Mouse (Mus musculus): ENCODE measurements around the gene Gbp9. TPM values are rescaled to one million over a fixed set of nuclear protein-coding genes. Genes with fewer than 3 reads are reported as not detected.
"Not testable (repeated sequence)": the region's sequence is repeated elsewhere in the genome, so short reads cannot be mapped to it uniquely, and the experiment has no call there.

Gene Gbp9
- total RNA-seq (2021) (1 to 10 TPM; 7.4 to 9.4 TPM), polyA plus RNA-seq (2012; rRNA removed) (5.6 and 11.3 TPM in 2 replicates)
- long read RNA-seq, full-length matches to known transcripts: 9 of 14 reads
- long read RNA-seq, partial matches to known transcripts: 1 of 14 reads
- long read RNA-seq, other reads (novel, unspliced or antisense): 4 of 14 reads

GRCm38 (mm10) chr5:105139409-105140088 lies at the start of gene Gbp9, which contains the start of the genes Gbp8 and Gbp4:
Gene Gbp9, minus strand, starts transcription at chr5:105139539.
Gene Gbp8, minus strand, starts transcription at chr5:105139540.
Gene Gbp4, minus strand, starts transcription at chr5:105139586.
- peak within 1 kb of the TSS; percentile 51 for H3K9ac ChIP-seq (ENCODE audit: low read depth, low read length)
- H3K79me2 ChIP-seq (replicated peaks; ENCODE audit: control insufficient read depth, insufficient read depth, low read length); H3K27me3 ChIP-seq (ENCODE audit: control insufficient read depth, insufficient read depth, low read length); H3K36me3 ChIP-seq (ENCODE audit: control insufficient read depth, insufficient read depth, low read length); H3K4me1 ChIP-seq (ENCODE audit: control insufficient read depth, insufficient read depth, low read length): not testable (repeated sequence)
- DNase-seq: peak; percentile 52 to 59
- peak within 1 kb of the TSS; percentile 80 for H3K27ac ChIP-seq
- TF ChIP-seq POLR2A (IDR thresholded peaks at IDR 0.05; ENCODE audit: insufficient read depth, low read depth, low read length): peak; percentile 59; the same call in 1 of the 2 replicates
- intact Hi-C loops (cut with DNase I): loop anchor here (2.0 to 5.0 kb wide), 2 partner anchors 29 to 152 kb away; no protein-coding TSS in a partner anchor
- 8% methylated on average over 2 of the region's 2 CpGs for WGBS
- H3K4me3 ChIP-seq: peak within 1 kb of the TSS; percentile 47

DNA sequence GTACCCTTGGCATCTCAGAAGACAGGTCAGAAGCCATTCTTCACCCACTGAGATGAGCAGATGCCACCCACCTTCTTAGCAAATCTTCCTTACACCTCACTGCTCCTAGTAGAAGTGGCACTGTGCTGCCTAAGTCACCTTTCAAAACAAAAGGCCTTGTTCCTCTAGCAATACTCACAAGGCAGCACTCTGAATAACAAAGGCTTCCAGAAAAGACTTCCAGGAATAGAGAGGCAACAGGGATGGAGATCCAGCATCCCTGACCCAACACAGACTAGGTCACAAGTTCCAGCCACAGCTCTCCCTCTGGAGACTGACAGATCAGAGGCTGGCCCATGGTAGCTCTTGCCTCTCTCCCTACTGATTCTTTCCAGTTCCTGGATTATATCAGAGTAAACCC lies 42.1 kb upstream of the Gbp9 start:
- Histone ChIP-seq H3K4me1 (ENCODE audit: control insufficient read depth, insufficient read depth, low read length) (no peaks in the 10 kb centered on the region), H3K27ac (no peak overlapping the region), H3K27me3 (ENCODE audit: control insufficient read depth, insufficient read depth, low read length) (no peaks in the 10 kb centered on the region), H3K79me2 (replicated peaks; ENCODE audit: control insufficient read depth, insufficient read depth, low read length) (no peaks in the 10 kb centered on the region), H3K9ac (ENCODE audit: low read depth, low read length) (no peak overlapping the region), H3K4me3 (no peak overlapping the region), H3K36me3 (ENCODE audit: control insufficient read depth, insufficient read depth, low read length) (no peaks in the 10 kb centered on the region)
- TF ChIP-seq POLR2A (IDR thresholded peaks at IDR 0.05; ENCODE audit: insufficient read depth, low read depth, low read length) (no peak), EP300 (IDR thresholded peaks at IDR 0.05; ENCODE audit: insufficient read depth, low read depth, low read length) (no peak), CTCF (IDR thresholded peaks at IDR 0.05) (no peak)
- DNase-seq: no peak
- intact Hi-C loops (cut with DNase I): no loop called here

DNA sequence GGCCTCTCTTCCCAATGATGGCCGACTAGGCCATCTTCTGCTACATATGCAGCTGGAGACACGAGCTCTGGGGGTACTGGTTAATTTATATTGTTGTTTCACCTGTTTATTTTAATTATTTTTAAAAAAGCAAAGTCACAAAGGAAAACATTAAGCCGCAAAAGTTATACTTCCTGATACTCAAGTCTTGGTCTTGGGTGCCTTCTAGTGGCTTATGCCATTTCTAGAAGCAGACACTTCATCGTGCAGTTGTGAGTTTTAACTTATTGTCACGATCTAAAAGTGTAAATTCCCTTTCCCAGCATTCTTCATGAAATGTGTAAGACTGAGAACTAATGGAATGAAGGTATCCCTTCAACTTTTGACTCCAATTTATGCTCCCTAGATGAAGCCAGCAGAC lies 17.2 kb upstream of the Gbp9 start:
- Histone ChIP-seq H3K4me1 (ENCODE audit: control insufficient read depth, insufficient read depth, low read length) (no peaks in the 10 kb centered on the region), H3K4me3 (no peak overlapping the region), H3K36me3 (ENCODE audit: control insufficient read depth, insufficient read depth, low read length) (no peaks in the 10 kb centered on the region), H3K9ac (ENCODE audit: low read depth, low read length) (no peak overlapping the region), H3K27me3 (ENCODE audit: control insufficient read depth, insufficient read depth, low read length) (no peaks in the 10 kb centered on the region), H3K27ac (no peak overlapping the region), H3K79me2 (replicated peaks; ENCODE audit: control insufficient read depth, insufficient read depth, low read length) (no peaks in the 10 kb centered on the region)
- no peak for DNase-seq
- TF ChIP-seq POLR2A (IDR thresholded peaks at IDR 0.05; ENCODE audit: insufficient read depth, low read depth, low read length) (no peak), CTCF (IDR thresholded peaks at IDR 0.05) (peak; percentile 60)
- 81% methylated on average over 5 of the region's 5 CpGs for WGBS
- intact Hi-C loops (cut with DNase I): no loop called here

DNA sequence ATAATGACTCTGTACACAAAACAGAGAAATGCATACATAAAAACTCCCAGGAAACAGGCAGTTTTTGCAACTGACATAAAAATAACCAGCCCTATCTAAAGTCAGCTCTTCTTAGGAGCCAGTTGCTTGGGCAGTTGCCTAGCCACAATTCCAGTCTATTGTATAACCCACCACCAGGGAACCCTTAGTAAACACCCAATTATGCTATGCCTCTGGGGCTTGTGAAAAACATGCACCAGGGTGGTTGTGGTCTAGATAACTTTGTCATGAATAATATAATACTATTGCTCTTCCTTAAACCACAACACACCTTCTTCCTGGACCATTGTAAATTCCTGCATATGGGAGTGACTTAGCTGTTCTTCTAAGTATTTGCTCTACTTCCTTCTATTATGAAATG lies 14.7 kb upstream of the Gbp9 start:
- no peak overlapping the region for H3K27ac ChIP-seq
- H3K27me3 ChIP-seq (ENCODE audit: control insufficient read depth, insufficient read depth, low read length): no peaks in the 10 kb centered on the region
- no peak overlapping the region for H3K9ac ChIP-seq (ENCODE audit: low read depth, low read length)
- no peak overlapping the region for H3K4me3 ChIP-seq
- H3K79me2 ChIP-seq (replicated peaks; ENCODE audit: control insufficient read depth, insufficient read depth, low read length): no peaks in the 10 kb centered on the region
- H3K36me3 ChIP-seq (ENCODE audit: control insufficient read depth, insufficient read depth, low read length): no peaks in the 10 kb centered on the region
- no peaks in the 10 kb centered on the region for H3K4me1 ChIP-seq (ENCODE audit: control insufficient read depth, insufficient read depth, low read length)
- TF ChIP-seq EP300 (IDR thresholded peaks at IDR 0.05; ENCODE audit: insufficient read depth, low read depth, low read length): no peak
- no peak for TF ChIP-seq POLR2A (IDR thresholded peaks at IDR 0.05; ENCODE audit: insufficient read depth, low read depth, low read length)
- TF ChIP-seq CTCF (IDR thresholded peaks at IDR 0.05): no peak
- intact Hi-C loops (cut with DNase I): no loop called here
- no peak for DNase-seq

GRCm38 (mm10) chr5:105148062-105148461 lies 8.7 kb upstream of the Gbp9 start:
- H3K4me3 ChIP-seq; H3K27me3 ChIP-seq (ENCODE audit: control insufficient read depth, insufficient read depth, low read length); H3K27ac ChIP-seq; H3K79me2 ChIP-seq (replicated peaks; ENCODE audit: control insufficient read depth, insufficient read depth, low read length); intact Hi-C loops (cut with DNase I); H3K36me3 ChIP-seq (ENCODE audit: control insufficient read depth, insufficient read depth, low read length); H3K9ac ChIP-seq (ENCODE audit: low read depth, low read length); DNase-seq: not testable (repeated sequence)
- peaks cover 14% of the 10 kb centered on the region for H3K4me1 ChIP-seq (ENCODE audit: control insufficient read depth, insufficient read depth, low read length)
- 59% methylated on average over 2 of the region's 2 CpGs for WGBS

- Histone ChIP-seq H3K4me1 (ENCODE audit: control insufficient read depth, insufficient read depth, low read length) (peaks cover 14% of the 10 kb centered on the region), H3K79me2 (replicated peaks; ENCODE audit: control insufficient read depth, insufficient read depth, low read length) (no peaks in the 10 kb centered on the region), H3K9ac (ENCODE audit: low read depth, low read length) (no peak overlapping the region), H3K36me3 (ENCODE audit: control insufficient read depth, insufficient read depth, low read length) (no peaks in the 10 kb centered on the region), H3K27me3 (ENCODE audit: control insufficient read depth, insufficient read depth, low read length) (no peaks in the 10 kb centered on the region), H3K27ac (peak overlapping the region; percentile 85), H3K4me3 (no peak overlapping the region)
- DNase-seq: peak; percentile 30 to 55
- TF ChIP-seq POLR2A (IDR thresholded peaks at IDR 0.05; ENCODE audit: insufficient read depth, low read depth, low read length): 0 out of 2 replicates have a peak, but pooled peaks have one; percentile 14
- TF ChIP-seq CTCF (IDR thresholded peaks at IDR 0.05): no peak
- 0 out of 2 replicates have a peak, but pooled peaks have one; percentile 48 for TF ChIP-seq EP300 (IDR thresholded peaks at IDR 0.05; ENCODE audit: insufficient read depth, low read depth, low read length)
- intact Hi-C loops (cut with DNase I): loop anchor here (1.0 kb wide), 1 partner anchor 147 kb away; the partner anchor contains the start of genes Gbp6 and Gm43302
These were observed 7.1 kb upstream of the Gbp9 start for GRCm38 (mm10) chr5:105146447-105146846.

- not testable (repeated sequence) for H3K79me2 ChIP-seq (replicated peaks; ENCODE audit: control insufficient read depth, insufficient read depth, low read length); H3K4me3 ChIP-seq; H3K36me3 ChIP-seq (ENCODE audit: control insufficient read depth, insufficient read depth, low read length); H3K9ac ChIP-seq (ENCODE audit: low read depth, low read length); H3K27me3 ChIP-seq (ENCODE audit: control insufficient read depth, insufficient read depth, low read length)
- intact Hi-C loops (cut with DNase I): loop anchor here (1.0 kb wide), 1 partner anchor 148 kb away; the partner anchor contains the start of genes Gbp6 and Gm43302
- H3K27ac ChIP-seq: peak overlapping the region; percentile 77
- peak; percentile 31 to 32 for DNase-seq
- WGBS: 14% methylated on average over 3 of the region's 3 CpGs
- H3K4me1 ChIP-seq (ENCODE audit: control insufficient read depth, insufficient read depth, low read length): peaks cover 17% of the 10 kb centered on the region
These were observed 6.4 kb upstream of the Gbp9 start for GRCm38 (mm10) chr5:105145731-105146130.

DNA sequence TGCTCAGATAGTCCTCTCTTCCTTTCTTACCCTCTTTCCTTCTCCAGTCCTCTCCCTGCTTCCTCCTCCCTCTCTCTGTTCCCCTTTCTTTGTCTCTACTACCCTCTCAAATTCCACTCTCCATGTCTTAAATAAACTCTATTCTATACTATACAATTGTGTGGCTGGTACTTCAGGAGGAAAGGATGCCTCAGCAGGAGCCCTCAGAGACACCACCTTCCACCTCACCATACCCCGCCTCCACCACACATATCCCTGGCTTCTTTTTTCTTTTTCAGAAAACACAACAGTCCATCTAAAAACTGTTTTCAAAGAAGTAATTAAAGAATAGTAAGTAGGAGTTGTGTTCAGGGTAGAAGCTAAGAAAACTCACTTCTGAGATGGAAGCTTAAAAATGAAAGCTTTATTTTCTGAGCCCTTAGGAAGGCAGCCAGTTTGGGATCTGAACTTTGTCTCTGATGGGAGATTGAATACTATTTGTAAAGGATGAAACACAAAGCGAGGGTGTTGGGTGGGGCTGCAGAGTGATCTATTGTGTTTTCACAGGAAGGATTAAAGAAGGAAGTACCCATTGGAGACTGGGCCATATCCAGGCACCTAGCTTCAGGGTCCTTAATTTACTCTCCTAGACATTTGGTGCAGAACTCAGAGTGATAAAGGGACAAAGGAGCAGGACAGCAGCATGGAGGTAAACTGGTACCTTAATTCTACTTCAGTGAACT lies 911 bp upstream of the Gbp9 start:
- H3K9ac ChIP-seq (ENCODE audit: low read depth, low read length); H3K4me1 ChIP-seq (ENCODE audit: control insufficient read depth, insufficient read depth, low read length); H3K4me3 ChIP-seq; DNase-seq; H3K27me3 ChIP-seq (ENCODE audit: control insufficient read depth, insufficient read depth, low read length); H3K36me3 ChIP-seq (ENCODE audit: control insufficient read depth, insufficient read depth, low read length); H3K79me2 ChIP-seq (replicated peaks; ENCODE audit: control insufficient read depth, insufficient read depth, low read length): not testable (repeated sequence)
- WGBS: 59% methylated on average over 2 of the region's 2 CpGs
- H3K27ac ChIP-seq: peak overlapping the region; percentile 75
- intact Hi-C loops (cut with DNase I): loop anchor here (5.0 kb wide), 1 partner anchor 153 kb away; no protein-coding TSS in a partner anchor

Measured in heart, adult 2 months (tissue).